Mouse (Mus musculus) ES-E14 (cell line): ENCODE results near the gene Rnf207. TPM values are rescaled to one million over a fixed set of nuclear protein-coding genes. Genes with fewer than 3 reads are reported as not detected.

Experiments
- DNase-seq: peaks from one replicate; pipeline ENCODE4 v3.0.0-alpha.2; 2013; ENCODE audit warnings: low read depth, low spot score
- H3K27ac ChIP-seq: 2 replicates; pipeline ENCODE4 v1.5.1; 2012; ENCODE audit warnings: low read depth, mild to moderate bottlenecking, low read length, moderate library complexity, mixed read lengths; ENCODE audit not compliant: poor library complexity, insufficient read depth, severe bottlenecking
- H3K36me3 ChIP-seq: 2 replicates; pipeline ENCODE4 v1.6.1; 2012; ENCODE audit warnings: mild to moderate bottlenecking, low read length, moderate library complexity, mixed read lengths; ENCODE audit not compliant: control insufficient read depth, poor library complexity, insufficient read depth, severe bottlenecking
- H3K4me1 ChIP-seq, 2 experiments: fragments of 150-350 bp in 1 of 2; sonication (generic) in 1 of 2; 2 replicates each; pipeline ENCODE4 v1.6.1; 2012; ENCODE audit warnings: low read length in 2 of 2, mild to moderate bottlenecking in 1 of 2, mixed read lengths in 1 of 2; ENCODE audit not compliant: control insufficient read depth in 2 of 2, insufficient read depth in 2 of 2, poor library complexity in 1 of 2
- H3K4me3 ChIP-seq, 2 experiments: fragments of 150-350 bp in 1 of 2; sonication (generic) in 1 of 2; 2 replicates each; pipeline ENCODE4 v1.5.1; 2012; ENCODE audit warnings: low read length in 2 of 2, low read depth in 1 of 2, mild to moderate bottlenecking in 1 of 2, mixed read lengths in 1 of 2; ENCODE audit not compliant: insufficient read depth in 1 of 2, poor library complexity in 1 of 2, severe bottlenecking in 1 of 2
- H3K9ac ChIP-seq: 2 replicates; pipeline ENCODE4 v1.6.1; 2012; ENCODE audit warnings: low read depth, mild to moderate bottlenecking, low read length, mixed read lengths; ENCODE audit not compliant: poor library complexity, insufficient read depth, severe bottlenecking
- H3K9me3 ChIP-seq: fragments of 150-350 bp; sonication (generic); 2 replicates; pipeline ENCODE4 v1.6.1; 2012; ENCODE audit warnings: low read depth, mild to moderate bottlenecking, low read length; ENCODE audit not compliant: control insufficient read depth, insufficient read depth
- CHD2 ChIP-seq: IDR thresholded peaks from 2 replicates; pipeline ENCODE4 v1.6.1; 2014; ENCODE audit warnings: mild to moderate bottlenecking, low read depth, low read length, inconsistent platforms
- HCFC1 ChIP-seq: IDR thresholded peaks from 2 replicates; pipeline ENCODE4 v1.6.1; 2012; ENCODE audit warnings: low read length, inconsistent platforms, borderline replicate concordance; ENCODE audit not compliant: insufficient read depth
- MAFK ChIP-seq: IDR thresholded peaks from 2 replicates; pipeline ENCODE4 v1.6.1; 2014; ENCODE audit warnings: mild to moderate bottlenecking, low read depth, low read length, inconsistent platforms; ENCODE audit not compliant: insufficient read depth
- ZC3H11A ChIP-seq: IDR thresholded peaks from 2 replicates; pipeline ENCODE4 v1.6.1; 2012; ENCODE audit warnings: low read depth, mild to moderate bottlenecking, inconsistent platforms, low read length, borderline replicate concordance
- ZNF384 ChIP-seq: IDR thresholded peaks from 2 replicates; pipeline ENCODE4 v1.6.1; 2012; ENCODE audit warnings: low read depth, low read length, inconsistent platforms
- in situ Hi-C, 2 experiments: fragments of 600-800 bp; cut with MboI; formaldehyde crosslinking; loops; one replicate each; pipeline ENCODE4 v1.15.1; 2025; ENCODE audit warnings: low sequenced_read_pairs in 2 of 2, inconsistent platforms in 1 of 2; ENCODE audit not compliant: unreplicated experiment in 2 of 2
- total RNA-seq: library from RNA; depleted of rRNA; stranded (reverse); fragments of 300-350 nt; gene quantifications from 2 replicates; pipeline ENCODE4 v1.2.3, GENCODE M21; 2012; rRNA removed

The Rnf207 gene
- total RNA-seq: 4.6 and 9.0 TPM in 2 replicates

DNA sequence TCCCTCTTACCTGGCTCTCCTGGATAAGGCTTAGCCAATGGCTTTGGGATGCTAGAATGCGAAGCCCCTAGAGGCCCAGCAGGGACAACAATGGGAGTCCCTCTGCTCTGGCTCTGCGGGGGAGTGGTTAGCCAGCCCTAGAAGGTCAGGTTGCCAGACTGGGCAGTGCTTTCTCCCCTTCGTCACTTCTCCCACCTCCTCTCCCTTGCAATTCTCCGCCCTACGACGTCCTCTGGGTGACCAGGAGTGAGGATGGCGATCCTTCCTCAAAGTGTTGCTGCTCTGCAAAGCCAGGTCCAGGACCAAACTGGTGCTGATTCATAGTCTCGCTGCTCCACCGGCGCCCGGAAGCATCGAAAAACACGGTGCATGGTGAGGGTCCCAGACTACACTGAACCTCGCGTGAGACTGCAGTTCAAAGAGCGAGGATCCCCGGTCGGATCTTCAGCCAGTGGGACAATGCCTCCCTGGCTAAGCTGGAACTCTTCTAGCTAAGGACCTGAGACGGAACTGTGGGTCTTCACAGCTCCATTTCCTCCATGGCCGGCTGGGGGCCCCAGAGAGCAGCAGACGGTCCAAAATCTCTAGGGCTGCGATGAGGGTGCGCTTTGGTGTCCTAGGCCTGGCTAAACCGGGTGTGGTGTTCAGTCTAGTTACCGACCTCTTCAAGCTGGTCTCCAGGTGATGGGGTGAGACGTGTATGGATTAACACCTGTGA, at the start of gene Rnf207:
Rnf207 (minus strand) TSS at position 477 of the 718 bp plus-strand sequence.
- no peak for DNase-seq
- Histone ChIP-seq H3K36me3 (no peaks in the 10 kb centered on the region), H3K27ac (no peak within 1 kb of the TSS), H3K9ac (no peak within 1 kb of the TSS), H3K9me3 (no peaks in the 10 kb centered on the region), H3K4me1 (peaks cover 2 to 24% of the 10 kb centered on the region in 2 experiments; a peak in 2 of 4 replicates), H3K4me3 (peak within 1 kb of the TSS; percentile 10 to 64; a peak in 3 of 4 replicates)
- TF ChIP-seq ZNF384 (no peak), HCFC1 (no peak), MAFK (no peak), ZC3H11A (no peak), CHD2 (no peak)
- in situ Hi-C loops: no loop called here

DNA sequence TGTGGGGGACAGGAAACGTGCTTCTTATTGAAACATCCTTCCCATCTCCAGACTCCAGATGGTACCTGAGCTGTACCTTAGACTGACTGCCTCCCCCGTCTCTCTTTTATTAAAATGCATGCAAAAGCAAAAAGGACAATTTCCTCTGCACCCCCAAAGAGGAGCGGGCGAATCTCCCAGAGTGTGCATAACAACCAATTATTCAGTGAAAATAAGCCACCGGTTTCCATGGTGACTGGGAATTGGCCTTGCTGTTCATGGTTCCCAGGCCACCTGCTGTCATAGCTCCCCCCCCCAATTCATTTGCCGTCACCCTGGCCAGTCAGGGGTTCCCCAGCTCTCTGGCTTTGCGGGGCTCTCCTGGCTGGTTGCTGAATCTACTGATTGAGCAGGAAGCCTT, 46.4 kb upstream of the Rnf207 start:
- no peak overlapping the region for H3K4me3 ChIP-seq
- peaks cover 9 to 40% of the 10 kb centered on the region in 2 experiments for H3K4me1 ChIP-seq
- in situ Hi-C loops: no loop called here
- no peak for DNase-seq
- peaks cover 3% of the 10 kb centered on the region; the same call in 1 of the 2 replicates for H3K36me3 ChIP-seq
- no peak overlapping the region for H3K9ac ChIP-seq
- TF ChIP-seq ZC3H11A (no peak), CHD2 (no peak)
- no peak overlapping the region for H3K27ac ChIP-seq
- H3K9me3 ChIP-seq: no peaks in the 10 kb centered on the region

DNA sequence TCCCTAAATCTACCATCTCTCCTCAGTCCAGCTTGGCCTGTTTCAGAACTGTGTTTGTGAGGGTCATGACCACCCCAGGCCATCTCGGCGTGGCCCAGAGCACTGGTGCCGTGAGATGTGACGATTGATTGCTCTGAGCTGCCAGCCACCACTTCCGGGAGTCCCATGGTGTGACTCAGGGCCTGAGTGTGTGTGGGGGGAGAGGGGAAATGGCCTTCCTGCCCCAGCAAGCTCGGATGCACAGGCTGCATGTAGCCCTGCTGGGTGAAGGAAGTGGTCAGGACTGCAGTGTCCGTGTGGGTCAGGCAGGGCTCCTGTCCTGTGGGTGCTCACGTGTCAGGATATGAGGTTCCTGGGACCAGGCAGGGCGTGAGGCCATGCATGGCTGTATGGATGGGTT, 43.4 kb upstream of the Rnf207 start:
- Histone ChIP-seq H3K36me3 (peaks cover 3% of the 10 kb centered on the region; the same call in 1 of the 2 replicates), H3K4me3 (no peak overlapping the region), H3K9ac (no peak overlapping the region), H3K27ac (no peak overlapping the region), H3K4me1 (peaks cover 6 to 43% of the 10 kb centered on the region in 2 experiments), H3K9me3 (no peaks in the 10 kb centered on the region)
- no peak for DNase-seq
- in situ Hi-C loops: no loop called here
- TF ChIP-seq ZNF384 (no peak), HCFC1 (no peak), CHD2 (no peak), MAFK (no peak), ZC3H11A (no peak)

DNA sequence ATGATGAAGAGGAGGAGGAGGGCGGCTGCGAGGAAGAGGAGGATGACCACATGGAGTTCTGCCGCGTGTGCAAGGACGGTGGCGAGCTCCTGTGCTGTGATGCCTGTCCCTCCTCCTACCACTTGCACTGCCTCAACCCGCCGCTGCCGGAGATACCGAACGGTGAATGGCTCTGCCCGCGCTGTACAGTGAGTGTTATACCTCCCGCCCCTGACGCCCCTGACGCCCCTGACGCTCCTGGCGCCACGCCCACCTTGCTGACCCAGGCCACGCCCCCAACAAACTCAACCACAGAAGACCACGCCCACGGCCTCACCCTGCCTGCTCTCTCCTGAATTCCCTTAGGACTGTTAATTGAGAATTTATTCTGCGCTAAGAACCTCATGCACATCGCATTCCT, 42.1 kb upstream of the Rnf207 start:
- no peak for TF ChIP-seq ZNF384
- no peak for TF ChIP-seq MAFK
- TF ChIP-seq ZC3H11A: no peak
- TF ChIP-seq CHD2: no peak
- no peak for TF ChIP-seq HCFC1
- H3K9me3 ChIP-seq: no peaks in the 10 kb centered on the region
- DNase-seq: peak; percentile 86
- peaks cover 3% of the 10 kb centered on the region; the same call in 1 of the 2 replicates for H3K36me3 ChIP-seq
- in situ Hi-C loops: no loop called here
- H3K4me1 ChIP-seq: peaks cover 6 to 36% of the 10 kb centered on the region in 2 experiments
- H3K4me3 ChIP-seq: peak overlapping the region; percentile 59 to 67
- no peak overlapping the region for H3K27ac ChIP-seq
- peak overlapping the region; percentile 42 for H3K9ac ChIP-seq

DNA sequence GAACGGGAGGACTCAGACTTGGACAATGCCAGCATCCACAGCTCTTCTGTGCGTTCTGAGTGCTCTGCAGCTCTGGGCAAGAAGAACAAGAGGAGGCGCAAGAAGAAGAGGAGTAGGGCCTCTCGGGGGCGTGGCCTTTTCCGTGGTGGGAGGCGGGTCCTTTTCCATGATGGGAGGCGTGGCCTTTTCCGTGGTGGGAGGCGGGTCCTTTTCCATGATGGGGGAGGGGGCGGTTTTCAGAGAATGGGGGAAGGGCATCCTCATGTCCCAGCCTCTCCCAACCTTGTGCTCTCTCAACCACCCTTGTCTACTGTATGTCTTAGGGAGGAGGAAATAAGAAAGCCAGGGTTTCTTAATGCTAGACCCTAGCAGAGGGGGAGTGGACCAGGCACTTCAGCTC, 40.9 kb upstream of the Rnf207 start:
- Histone ChIP-seq H3K4me3 (peak overlapping the region in 1 of 2 experiments; percentile 59; a peak in 1 of 4 replicates), H3K4me1 (peaks cover 6 to 40% of the 10 kb centered on the region in 2 experiments), H3K36me3 (peaks cover 3% of the 10 kb centered on the region; the same call in 1 of the 2 replicates), H3K9me3 (no peaks in the 10 kb centered on the region), H3K9ac (peak overlapping the region; percentile 12; the same call in 1 of the 2 replicates), H3K27ac (no peak overlapping the region; the same call in 1 of the 2 replicates)
- peak; percentile 59 for DNase-seq
- in situ Hi-C loops: no loop called here
- TF ChIP-seq ZNF384: no peak
- TF ChIP-seq CHD2: peak; percentile 57; the same call in 1 of the 2 replicates
